Mouse (Mus musculus): ENCODE measurements around the gene Gm20388. TPM values are rescaled to one million over a fixed set of nuclear protein-coding genes. Genes with fewer than 3 reads are reported as not detected.
A peak's percentile ranks its signal among the peaks of the same experiment; 100 is the strongest.

Gm20388 gene
- total RNA-seq, 2 experiments from 2014 or later, result 6.8 to 7.8 TPM

GRCm38 (mm10) chr8:123675611-123676010, 3765.0 kb downstream of the Gm20388 start:
- no peak for DNase-seq
- intact Hi-C loops (cut with DNase I), result no loop called here

GRCm38 (mm10) chr8:123678390-123678789, 3767.7 kb downstream of the Gm20388 start:
- DNase-seq, result no peak
- intact Hi-C loops (cut with DNase I), result no loop called here

- intact Hi-C loops (cut with DNase I), result no loop called here
- no peak for DNase-seq
Measured at GRCm38 (mm10) chr8:123682073-123682761, 3771.6 kb downstream of the Gm20388 start.

- intact Hi-C loops (cut with DNase I), result no loop called here
Measured at GRCm38 (mm10) chr8:123683321-123683720, 3772.7 kb downstream of the Gm20388 start.

GRCm38 (mm10) chr8:123684806-123685205, 3774.2 kb downstream of the Gm20388 start:
- intact Hi-C loops (cut with DNase I), result no loop called here
- no peak for DNase-seq

More at GRCm38 (mm10) chr8:123683321-123683720, 3772.7 kb downstream of the Gm20388 start:
- DNase-seq, result no peak

GRCm38 (mm10) chr8:123685477-123685876, 3774.8 kb downstream of the Gm20388 start:
- DNase-seq, result no peak
- intact Hi-C loops (cut with DNase I), result no loop called here

- intact Hi-C loops (cut with DNase I), result no loop called here
- no peak for DNase-seq
Measured at GRCm38 (mm10) chr8:123687826-123688225, 3777.2 kb downstream of the Gm20388 start.

GRCm38 (mm10) chr8:123692165-123692962, 3781.7 kb downstream of the Gm20388 start:
- no peak for DNase-seq
- intact Hi-C loops (cut with DNase I), result no loop called here

GRCm38 (mm10) chr8:123696167-123696566, 3785.5 kb downstream of the Gm20388 start:
- intact Hi-C loops (cut with DNase I), result no loop called here
- DNase-seq, result no peak

GRCm38 (mm10) chr8:123697329-123697728, 3786.7 kb downstream of the Gm20388 start:
- intact Hi-C loops (cut with DNase I), result no loop called here
- no peak for DNase-seq

- intact Hi-C loops (cut with DNase I), result no loop called here
- no peak for DNase-seq
Measured at GRCm38 (mm10) chr8:123700399-123701070, 3789.9 kb downstream of the Gm20388 start.

GRCm38 (mm10) chr8:123701952-123702587, 3791.4 kb downstream of the Gm20388 start:
- intact Hi-C loops (cut with DNase I), result no loop called here
- DNase-seq, result peak in 1 of 2 experiments; percentile 14

GRCm38 (mm10) chr8:123705376-123705775, 3794.7 kb downstream of the Gm20388 start:
- intact Hi-C loops (cut with DNase I), result no loop called here
- no peak for DNase-seq

GRCm38 (mm10) chr8:123707137-123707536, 3796.5 kb downstream of the Gm20388 start:
- intact Hi-C loops (cut with DNase I), result no loop called here
- no peak for DNase-seq

GRCm38 (mm10) chr8:123708729-123709128, 3798.1 kb downstream of the Gm20388 start:
- intact Hi-C loops (cut with DNase I), result no loop called here
- no peak for DNase-seq

GRCm38 (mm10) chr8:123710335-123710734, 3799.7 kb downstream of the Gm20388 start:
- intact Hi-C loops (cut with DNase I), result no loop called here
- no peak for DNase-seq

GRCm38 (mm10) chr8:123714451-123714850, 3803.8 kb downstream of the Gm20388 start:
- intact Hi-C loops (cut with DNase I), result no loop called here
- DNase-seq, result no peak

GRCm38 (mm10) chr8:123715916-123716592, 3805.4 kb downstream of the Gm20388 start:
- DNase-seq, result no peak

GRCm38 (mm10) chr8:123717104-123717503, 3806.5 kb downstream of the Gm20388 start:
- DNase-seq, result no peak
- intact Hi-C loops (cut with DNase I), result no loop called here

More at GRCm38 (mm10) chr8:123715916-123716592, 3805.4 kb downstream of the Gm20388 start:
- intact Hi-C loops (cut with DNase I), result no loop called here
